Mouse (Mus musculus) adrenal gland, postnatal 0 days (tissue): ENCODE data around the gene Aqp1. TPM values are rescaled to one million over a fixed set of nuclear protein-coding genes. Genes with fewer than 3 reads are reported as not detected.

Source experiments
- microRNA-seq: library from miRNA; unstranded; fragments of <30 nt; microRNA quantifications from one replicate; pipeline ENCODE4, GENCODE M21; 2016; ENCODE audit warnings: borderline replicate concordance; ENCODE audit not compliant: insufficient number of aligned reads
- polyA plus RNA-seq: library from polyadenylated mRNA; unstranded; fragments of >200 nt; fragmentation: Nextera tagmentation; extraction: Ambion mirVana; gene quantifications from 2 replicates; pipeline ENCODE4 v1.2.1, GENCODE M21; 2015

Gene Aqp1
- 38.6 and 41.0 TPM in 2 replicates for polyA plus RNA-seq

DNA sequence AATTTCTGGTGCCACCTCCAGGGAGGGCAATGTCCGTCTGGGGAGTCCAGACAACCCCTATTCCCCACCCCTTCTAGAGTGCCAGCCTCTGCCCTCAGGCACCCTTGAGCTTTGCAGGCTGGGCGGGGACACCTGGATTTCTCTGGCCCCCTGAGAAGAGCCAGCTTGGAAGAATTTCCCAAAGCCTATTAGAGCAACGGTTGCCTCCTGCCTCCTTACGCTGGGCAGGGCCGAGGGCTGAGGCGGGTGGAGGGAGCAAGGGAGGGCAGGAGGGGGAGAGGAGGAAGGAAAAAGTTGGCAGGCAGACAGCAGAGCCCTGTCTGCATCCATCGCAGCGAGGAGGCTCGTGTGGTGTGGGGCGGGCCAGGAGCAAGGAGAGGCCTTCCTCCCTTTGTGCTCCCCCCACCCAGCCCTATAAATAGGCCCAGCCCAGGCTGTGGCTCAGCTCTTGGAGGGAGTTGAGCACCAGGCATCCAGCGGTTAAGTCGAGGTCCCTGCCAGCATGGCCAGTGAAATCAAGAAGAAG, at the start of gene Aqp1:
Gene Aqp1 (plus strand): TSS at position 444 of the 526 bp plus-strand sequence.

GRCm38 (mm10) chr6:55376076-55376475, 39.8 kb downstream of the Aqp1 start, which contains the start of gene Ghrhr:
Gene Ghrhr (plus strand): TSS chr6:55376295.

Small RNA genes within 50 kb of the gene (microRNA-seq; reads per million reads assigned to microRNA genes)
- not detected for gene Gm25458

Other genes with a start within 250 kb of the Aqp1 start
- gene Crhr2, start 203.4 kb upstream of the Aqp1 start, polyA plus RNA-seq: not detected in 2 replicates
- gene Inmt, start 161.4 kb upstream of the Aqp1 start, polyA plus RNA-seq: 0.24 and 1.2 TPM in 2 replicates
- gene Mindy4, start 133.0 kb upstream of the Aqp1 start, polyA plus RNA-seq: 5.8 and 7.0 TPM in 2 replicates
- gene Ghrhr, start 39.9 kb downstream of the Aqp1 start, polyA plus RNA-seq: 0.20 TPM in 1 of 2 replicates, not detected in the other
- gene Adcyap1r1, start 115.5 kb downstream of the Aqp1 start, polyA plus RNA-seq: 12.9 and 15.9 TPM in 2 replicates